Mouse (Mus musculus): Measurements from ENCODE around the gene Mael.
A peak's percentile ranks its signal among the peaks of the same experiment; 100 is the strongest.

Mael gene

GRCm38 (mm10) chr1:166238315-166238969 is at the start of gene Mael:
Gene Mael, minus strand, starts transcription at chr1:166238747.
- no peak for DNase-seq (ENCODE audit: low spot score in 2 of 2)

GRCm38 (mm10) chr1:166286231-166286630 is 47.7 kb upstream of the Mael start:
- no peak for DNase-seq (ENCODE audit: low spot score in 2 of 2)

GRCm38 (mm10) chr1:166284390-166284789 is 45.8 kb upstream of the Mael start:
- no peak for DNase-seq (ENCODE audit: low spot score in 2 of 2)

GRCm38 (mm10) chr1:166283451-166283850 is 44.9 kb upstream of the Mael start:
- DNase-seq (ENCODE audit: low spot score in 2 of 2), result no peak

- DNase-seq (ENCODE audit: low spot score in 2 of 2), result peak; percentile 81 to 86
These were observed 44.2 kb upstream of the Mael start for GRCm38 (mm10) chr1:166282597-166283210.

GRCm38 (mm10) chr1:166281836-166282235 is 43.3 kb upstream of the Mael start:
- DNase-seq (ENCODE audit: low spot score in 2 of 2), result no peak

GRCm38 (mm10) chr1:166281287-166281686 is 42.7 kb upstream of the Mael start:
- DNase-seq (ENCODE audit: low spot score in 2 of 2), result no peak

- peak; percentile 72 to 82 for DNase-seq (ENCODE audit: low spot score in 2 of 2)
These were observed 42.0 kb upstream of the Mael start for GRCm38 (mm10) chr1:166280566-166280965.

GRCm38 (mm10) chr1:166279580-166280206 is 41.1 kb upstream of the Mael start:
- no peak for DNase-seq (ENCODE audit: low spot score in 2 of 2)

- no peak for DNase-seq (ENCODE audit: low spot score in 2 of 2)
These were observed 40.2 kb upstream of the Mael start for GRCm38 (mm10) chr1:166278786-166279185.

- no peak for DNase-seq (ENCODE audit: low spot score in 2 of 2)
These were observed 29.7 kb upstream of the Mael start for GRCm38 (mm10) chr1:166268218-166268617.

- no peak for DNase-seq (ENCODE audit: low spot score in 2 of 2)
These were observed 28.4 kb upstream of the Mael start for GRCm38 (mm10) chr1:166266918-166267317.

GRCm38 (mm10) chr1:166266001-166266705 is 27.6 kb upstream of the Mael start:
- no peak for DNase-seq (ENCODE audit: low spot score in 2 of 2)

GRCm38 (mm10) chr1:166259526-166259925 is 21.0 kb upstream of the Mael start:
- DNase-seq (ENCODE audit: low spot score in 2 of 2), result no peak

- no peak for DNase-seq (ENCODE audit: low spot score in 2 of 2)
These were observed 18.4 kb upstream of the Mael start for GRCm38 (mm10) chr1:166256898-166257297.

GRCm38 (mm10) chr1:166256302-166256701 is 17.8 kb upstream of the Mael start:
- DNase-seq (ENCODE audit: low spot score in 2 of 2), result no peak

GRCm38 (mm10) chr1:166255651-166256050 is 17.1 kb upstream of the Mael start:
- DNase-seq (ENCODE audit: low spot score in 2 of 2), result no peak

GRCm38 (mm10) chr1:166255091-166255490 is 16.5 kb upstream of the Mael start:
- DNase-seq (ENCODE audit: low spot score in 2 of 2), result no peak

GRCm38 (mm10) chr1:166253898-166254894 is 15.6 kb upstream of the Mael start, which contains the start of gene Ildr2:
Gene Ildr2, plus strand, starts transcription at chr1:166254139.
- DNase-seq (ENCODE audit: low spot score in 2 of 2), result peak in 1 of 2 experiments; percentile 71

- DNase-seq (ENCODE audit: low spot score in 2 of 2), result peak in 1 of 2 experiments; percentile 49
These were observed 5.7 kb upstream of the Mael start for GRCm38 (mm10) chr1:166244285-166244684.

GRCm38 (mm10) chr1:166214181-166214580 is 24.4 kb downstream of the Mael start:
- no peak for DNase-seq (ENCODE audit: low spot score in 2 of 2)
